Mouse (Mus musculus) testis, postnatal 10 days (tissue): ENCODE data around the gene Kcnh4.

Experiments used
- DNase-seq: peaks from one replicate; pipeline ENCODE4 v3.0.0; 2021; ENCODE audit warnings: low spot score

Kcnh4 gene

DNA sequence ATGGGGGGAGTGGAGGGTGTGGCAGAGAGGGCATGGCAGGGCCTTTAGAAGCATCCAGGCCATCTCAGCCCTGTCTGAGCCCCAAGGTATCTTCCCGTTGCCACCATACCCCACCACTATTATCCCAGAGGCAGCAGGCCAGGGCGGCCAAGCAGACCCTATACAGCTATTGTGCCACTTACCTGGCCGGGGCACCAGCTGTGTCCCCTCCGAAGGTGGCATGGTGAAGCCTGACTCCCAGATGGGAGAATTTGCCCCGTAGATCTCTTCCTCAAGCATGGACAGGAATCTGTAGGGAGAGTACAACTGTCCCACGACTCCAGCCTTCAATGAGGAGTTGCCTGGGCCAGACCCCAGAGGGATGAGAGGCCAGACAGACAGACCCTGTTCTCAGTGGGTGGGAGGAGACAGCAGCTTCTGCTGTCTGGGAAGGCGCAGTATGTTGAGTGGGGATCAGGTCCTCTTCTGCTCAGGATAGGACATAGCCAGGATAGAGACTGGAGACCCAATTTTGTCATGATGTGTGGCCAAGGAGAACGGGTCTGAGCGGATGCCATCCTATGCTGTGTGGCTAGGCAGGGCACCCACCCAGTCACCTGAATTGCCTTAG is 50.4 kb downstream of the Kcnh4 start:
- DNase-seq: no peak

DNA sequence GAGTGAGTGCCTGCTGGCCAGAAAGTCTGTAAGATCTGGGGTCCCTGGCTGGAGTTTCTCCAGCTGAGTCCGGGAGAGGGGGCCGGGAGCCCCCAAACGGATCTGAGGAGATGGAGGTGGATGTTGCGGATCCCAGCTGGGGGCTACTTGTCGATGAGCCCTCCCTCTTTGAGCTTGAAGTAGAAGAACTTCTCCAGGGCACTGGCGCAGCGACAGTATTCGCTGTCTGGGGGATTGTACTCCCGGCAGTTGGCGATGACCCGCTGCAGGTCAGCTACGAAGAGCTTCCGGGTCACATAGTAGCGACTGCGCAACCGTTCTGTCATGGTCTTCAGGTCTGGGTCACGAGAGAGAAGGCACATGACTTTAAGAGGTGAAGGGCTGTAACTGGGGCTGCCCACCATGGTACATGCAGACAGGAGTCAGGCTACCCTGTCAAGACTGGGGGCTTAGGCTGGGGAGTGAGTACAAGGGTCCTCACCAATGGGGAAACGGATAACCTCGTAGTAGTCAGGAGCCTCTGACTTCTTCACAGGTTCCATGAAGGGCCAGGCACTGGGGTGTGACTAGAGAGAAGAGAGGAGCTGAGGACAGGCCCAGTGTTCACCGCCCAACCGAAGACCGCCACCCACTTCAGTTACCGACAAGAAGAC is 54.5 kb downstream of the Kcnh4 start:
- DNase-seq: no peak

DNA sequence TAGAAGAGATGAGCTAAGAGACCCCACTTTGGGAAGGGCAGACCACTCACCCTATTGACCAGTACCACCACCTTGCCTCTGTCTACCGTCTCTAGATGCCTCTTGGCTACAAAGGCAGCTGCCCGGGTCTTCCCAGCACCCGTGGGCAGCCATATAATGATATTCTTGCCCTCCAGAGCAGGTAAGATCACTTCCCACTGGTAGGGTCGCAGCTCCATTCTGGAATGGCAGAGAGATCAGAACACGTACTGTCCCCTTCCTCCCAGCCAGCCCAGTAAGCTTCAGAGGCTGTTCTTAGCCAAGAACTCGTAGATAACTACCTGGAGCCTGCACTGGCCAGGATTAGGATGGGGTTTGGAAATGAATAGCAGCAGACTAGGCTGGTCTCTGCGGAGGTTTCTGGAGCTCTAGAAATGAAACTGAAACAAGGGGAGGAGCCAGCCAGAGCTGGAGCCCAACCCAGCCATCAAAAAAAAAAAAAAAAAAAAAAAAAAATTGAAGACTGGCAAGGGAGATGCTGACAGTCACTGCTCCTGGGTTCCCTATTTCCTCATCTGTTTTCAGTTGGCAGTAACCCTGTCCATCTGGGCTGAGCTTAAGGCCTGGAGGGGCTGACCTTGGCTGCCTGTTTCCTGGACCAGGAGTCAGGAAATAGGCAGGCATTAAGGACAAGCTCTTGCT is 55.8 kb downstream of the Kcnh4 start, which contains the start of gene Dhx58:
TSS of gene Dhx58 (minus strand) at position 421 of the 681 bp plus-strand sequence.
- DNase-seq: no peak

DNA sequence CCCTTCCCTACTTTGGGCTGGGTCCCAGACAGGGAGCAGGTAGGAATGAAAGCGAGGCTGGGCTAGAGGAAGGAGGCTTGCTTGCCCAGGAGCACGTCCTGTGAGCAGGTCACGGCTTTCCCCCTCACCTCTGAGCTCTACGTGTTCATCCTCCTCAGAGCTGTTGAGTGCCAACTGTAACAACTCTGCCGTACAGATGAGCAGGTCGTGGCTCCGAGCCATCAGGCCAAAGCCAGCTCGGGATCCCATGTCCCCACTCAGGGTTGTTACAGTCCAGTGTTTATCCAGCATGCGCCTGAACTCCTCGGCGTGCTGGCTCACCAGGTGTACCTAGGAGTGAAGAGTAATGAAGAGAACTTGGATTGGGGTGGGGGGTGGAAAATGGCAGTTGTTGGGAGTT is 56.4 kb downstream of the Kcnh4 start:
- no peak for DNase-seq

DNA sequence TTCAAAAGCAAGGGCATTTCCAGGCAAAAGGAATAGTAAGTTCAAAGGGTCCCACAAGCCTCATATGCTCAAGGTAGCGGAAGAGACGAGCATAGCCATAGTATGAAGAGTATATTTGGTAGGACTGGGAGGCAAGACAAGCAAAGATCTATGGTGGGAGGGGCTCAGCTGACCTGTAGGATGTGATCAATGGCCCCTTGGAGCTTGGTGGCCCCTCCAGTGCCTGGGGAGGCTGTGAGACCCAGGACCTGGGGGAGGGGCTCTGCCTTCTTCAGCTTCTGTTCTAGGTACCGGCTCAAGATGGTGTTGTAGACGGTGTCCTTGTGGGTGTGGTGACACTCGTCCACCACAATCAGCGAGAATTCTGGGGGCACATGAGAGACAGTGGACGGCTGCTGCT is 56.8 kb downstream of the Kcnh4 start:
- no peak for DNase-seq

DNA sequence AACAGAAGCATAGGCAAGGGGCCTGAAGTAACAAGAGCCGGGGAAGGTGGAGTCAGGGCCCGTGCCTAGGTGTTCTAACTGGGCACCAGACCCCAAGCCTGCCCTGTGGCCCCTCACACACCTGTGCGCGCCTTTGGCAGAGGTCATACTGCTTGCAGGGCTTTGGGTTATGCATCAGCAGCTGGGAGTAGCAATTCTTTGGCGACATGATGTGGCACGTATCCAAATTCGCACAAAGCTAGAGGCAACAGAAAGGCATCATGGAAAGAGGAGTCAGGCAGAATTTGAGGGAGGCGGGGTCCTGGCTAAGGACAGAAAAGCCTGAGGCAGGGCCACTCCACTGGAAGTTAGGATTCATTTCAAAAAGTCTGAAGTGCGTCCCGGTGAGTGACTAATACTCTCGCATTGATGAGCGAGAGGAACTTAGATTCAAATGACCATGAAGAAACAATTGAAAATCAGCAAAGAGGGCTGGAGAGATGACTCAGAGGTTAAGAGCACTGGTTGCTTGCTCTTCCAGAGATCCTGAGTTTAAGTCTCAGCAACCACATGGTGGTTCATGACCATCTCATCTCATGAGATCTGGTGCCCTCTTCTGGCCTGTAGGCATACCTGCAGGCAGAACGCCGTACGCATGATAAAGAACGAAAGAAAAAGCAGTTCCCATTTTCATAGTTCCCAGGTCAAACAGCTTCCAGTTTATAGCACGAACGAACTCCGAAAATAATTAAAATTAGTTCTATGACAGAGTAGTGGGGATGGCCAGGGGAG is 57.5 kb downstream of the Kcnh4 start:
- DNase-seq: no peak

DNA sequence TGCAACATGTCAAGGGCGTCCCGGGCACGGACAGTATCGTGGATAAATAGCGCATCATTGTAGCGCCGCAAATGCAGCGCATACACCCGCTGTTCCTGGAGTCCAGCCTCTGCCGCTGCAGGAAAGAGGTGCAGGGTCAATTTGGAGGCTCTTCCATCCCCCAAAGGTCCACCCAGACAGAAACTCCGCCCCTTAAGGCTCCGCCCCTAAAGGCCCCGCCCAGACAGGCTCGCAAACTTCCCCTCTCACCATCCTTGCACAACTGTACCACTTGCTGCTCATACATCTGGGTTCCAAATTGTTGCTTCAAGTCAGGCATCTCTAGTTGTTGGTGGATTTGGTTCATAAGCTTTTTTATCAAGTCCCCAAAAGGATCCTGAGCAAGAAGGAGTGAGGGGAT is 58.4 kb downstream of the Kcnh4 start:
- DNase-seq: peak; percentile 83

DNA sequence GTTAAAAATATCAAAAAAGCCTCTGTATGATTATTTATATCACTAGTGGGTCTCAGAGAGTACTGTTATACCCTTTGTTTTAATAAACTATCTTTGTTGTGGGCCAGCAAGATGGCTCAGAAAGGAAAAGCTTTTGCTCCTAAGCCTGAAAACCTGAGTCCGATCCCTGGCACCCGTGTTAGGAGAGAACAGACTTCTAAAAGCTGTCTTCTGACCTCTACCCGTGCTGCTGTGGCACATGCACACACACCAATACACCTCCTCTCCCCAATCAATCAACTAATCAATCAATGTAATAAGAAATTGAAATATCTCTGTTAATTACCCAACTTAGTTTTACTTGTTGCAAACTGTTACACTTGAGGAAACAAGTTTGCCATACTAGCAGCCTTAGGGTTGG is 59.0 kb downstream of the Kcnh4 start:
- no peak for DNase-seq

DNA sequence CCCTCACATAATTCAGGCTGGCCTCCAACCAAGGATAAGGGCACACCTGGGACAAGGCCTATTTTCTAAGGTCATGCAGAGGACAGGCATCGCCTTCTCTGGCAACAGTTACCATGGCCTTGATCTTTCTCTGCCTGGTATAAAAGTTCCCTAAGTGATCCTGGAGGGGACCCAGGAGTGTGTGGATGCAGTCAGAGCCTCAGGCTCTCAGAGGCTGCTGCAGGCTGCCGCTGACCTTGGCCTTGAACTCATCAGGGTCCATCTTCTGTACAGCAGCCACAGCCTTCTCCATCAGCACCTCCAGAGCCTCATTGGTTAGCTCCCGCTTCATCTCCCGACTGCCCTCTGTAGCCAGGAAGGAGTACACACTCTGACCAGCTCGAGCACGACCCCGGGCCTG is 61.8 kb downstream of the Kcnh4 start:
- no peak for DNase-seq

DNA sequence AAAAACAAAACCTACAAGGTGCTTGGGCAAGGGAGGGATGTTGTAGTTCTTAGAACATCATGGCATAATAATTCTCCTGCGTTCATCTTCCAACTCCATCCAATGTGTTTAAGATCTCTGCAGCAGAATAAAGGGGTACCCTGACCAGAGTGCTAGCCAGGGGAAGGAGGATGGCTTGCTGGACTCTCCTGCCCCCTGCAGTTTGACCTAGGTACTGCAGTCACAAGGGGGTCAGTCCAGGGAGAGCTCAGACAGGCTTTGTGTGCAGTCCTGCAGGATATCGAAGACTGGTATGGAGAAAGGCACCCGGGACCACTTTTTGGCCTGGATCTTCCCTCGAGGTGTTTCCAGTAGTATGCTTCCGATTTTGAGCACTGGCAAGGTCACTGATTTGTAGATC is 64.8 kb downstream of the Kcnh4 start:
- DNase-seq: peak; percentile 93

DNA sequence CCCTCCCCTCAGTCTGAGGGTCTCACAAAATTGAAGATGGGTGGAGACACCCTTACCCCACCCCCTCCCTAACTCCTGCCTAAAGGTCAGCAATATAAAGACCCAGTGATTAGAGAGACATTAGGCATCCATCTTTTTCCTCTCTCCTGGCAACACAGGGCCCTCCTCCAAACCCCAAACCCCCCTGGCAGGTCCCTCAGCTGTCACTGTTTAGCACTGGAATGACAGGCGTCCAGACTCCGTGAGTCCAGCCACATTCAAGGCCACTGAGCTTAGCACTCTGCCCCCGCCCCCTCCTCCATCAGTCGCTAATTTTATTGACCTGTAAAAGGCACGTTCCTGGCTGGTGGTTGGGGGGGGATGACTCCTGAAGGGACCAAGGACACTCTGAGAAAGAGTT is 66.6 kb downstream of the Kcnh4 start:
- no peak for DNase-seq

DNA sequence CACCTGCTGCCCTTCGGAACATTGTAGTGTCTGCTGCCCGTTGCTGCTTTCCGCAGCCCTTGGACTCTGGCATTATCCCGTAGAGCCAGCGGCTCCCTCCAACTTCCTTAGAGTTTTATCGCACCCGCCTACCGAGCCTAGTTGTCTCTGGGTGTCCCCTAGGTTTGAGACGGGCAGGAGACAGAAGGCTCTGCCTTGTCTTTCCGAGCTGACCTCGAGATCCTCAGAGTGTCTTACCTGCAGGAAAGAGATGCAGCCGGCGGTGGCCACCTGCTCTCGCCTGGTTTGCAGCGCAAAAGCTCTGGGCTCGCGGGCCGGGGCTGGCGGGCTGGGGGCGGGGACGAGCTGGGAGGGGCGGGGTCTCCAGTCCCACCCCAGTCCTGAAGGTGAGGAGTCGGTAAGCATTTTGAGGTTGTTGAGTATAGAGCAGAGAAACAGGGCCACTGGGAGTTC is 67.6 kb downstream of the Kcnh4 start, which contains the start of gene Zfp385c:
TSS of gene Zfp385c (minus strand) at position 292 of the 453 bp plus-strand sequence.
- no peak for DNase-seq

DNA sequence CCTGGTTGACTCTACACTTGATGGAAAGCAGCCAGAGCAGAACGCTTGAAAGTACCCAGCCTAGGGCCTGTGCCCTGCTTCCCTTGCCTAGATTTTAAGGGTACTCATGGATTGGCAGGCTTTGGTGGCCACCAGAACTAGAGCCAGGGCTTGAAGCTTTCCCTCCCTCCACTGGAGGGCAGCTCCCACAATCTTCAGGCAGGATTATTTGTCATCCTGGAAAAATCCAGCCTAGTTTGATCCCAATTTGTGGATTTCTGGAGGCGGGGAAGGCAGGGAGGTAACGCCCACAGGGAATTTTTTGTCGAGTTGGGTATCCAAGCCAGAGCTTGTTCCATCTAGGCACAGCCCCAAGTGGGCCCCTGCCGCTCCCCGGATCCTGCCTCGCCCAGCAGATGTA is 69.4 kb downstream of the Kcnh4 start:
- DNase-seq: no peak
